Mouse (Mus musculus): ENCODE measurements around the gene Tspan14. TPM values are rescaled to one million over a fixed set of nuclear protein-coding genes. Genes with fewer than 3 reads are reported as not detected.

Gene Tspan14
- total RNA-seq, 1 experiment, result 26.5 TPM

DNA sequence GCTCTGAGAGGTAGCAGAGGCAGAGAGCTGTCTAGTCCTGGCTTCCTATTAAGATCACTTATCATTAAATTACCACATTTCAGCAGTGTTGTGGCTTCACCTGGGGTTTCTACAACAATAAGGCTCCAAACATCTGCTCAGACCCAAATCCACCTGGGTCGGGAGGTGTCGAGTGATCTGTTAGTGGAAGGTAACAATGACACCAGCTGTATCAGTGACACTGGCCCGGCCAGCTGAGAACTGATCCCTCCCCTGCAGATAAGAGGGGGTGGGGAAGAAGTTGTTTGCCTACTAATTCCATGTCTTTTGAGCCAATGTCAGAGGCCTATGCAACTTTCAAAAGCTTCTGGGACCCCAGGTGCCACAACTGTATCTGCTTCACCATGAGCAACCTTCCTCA lies 73.4 kb downstream of the Tspan14 start, which contains the start of gene Sh2d4b:
TSS of gene Sh2d4b (minus strand) at position 71 of the 400 bp plus-strand sequence.
- Histone ChIP-seq H3K27ac (ENCODE audit: insufficient read depth, low read depth, low read length, poor library complexity, severe bottlenecking) (peak within 1 kb of the TSS; percentile 77; the same call in 1 of the 2 replicates), H3K36me3 (ENCODE audit: control insufficient read depth, insufficient read depth, low read length, poor library complexity, severe bottlenecking) (no peaks in the 10 kb centered on the region), H3K4me3 (ENCODE audit: insufficient read depth in 1 of 2, low read depth in 1 of 2, low read length in 2 of 2, poor library complexity in 1 of 2, severe bottlenecking in 1 of 2) (peak within 1 kb of the TSS in 1 of 2 experiments; percentile 23; a peak in 1 of 4 replicates), H3K9me3 (ENCODE audit: control insufficient read depth, insufficient read depth, low read depth, low read length) (no peaks in the 10 kb centered on the region), H3K9ac (ENCODE audit: insufficient read depth, low read depth, low read length, poor library complexity, severe bottlenecking) (peak within 1 kb of the TSS; percentile 59; the same call in 1 of the 2 replicates), H3K4me1 (ENCODE audit: control insufficient read depth in 2 of 2, insufficient read depth in 2 of 2, low read length in 2 of 2, poor library complexity in 1 of 2) (peaks cover 9 to 10% of the 10 kb centered on the region in 2 experiments)
- DNase-seq (ENCODE audit: low read depth, low spot score), result no peak
- in situ Hi-C loops (cut with MboI; ENCODE audit: low sequenced_read_pairs in 2 of 2, unreplicated experiment in 2 of 2), result no loop called here
- TF ChIP-seq HCFC1 (IDR thresholded peaks at IDR 0.05; ENCODE audit: borderline replicate concordance, insufficient read depth, low read length), result no peak
- no peak for TF ChIP-seq ZC3H11A (IDR thresholded peaks at IDR 0.05; ENCODE audit: borderline replicate concordance, low read depth, low read length)
- no peak for TF ChIP-seq ZNF384 (IDR thresholded peaks at IDR 0.05; ENCODE audit: low read depth, low read length)
- TF ChIP-seq CHD2 (IDR thresholded peaks at IDR 0.05; ENCODE audit: low read depth, low read length), result no peak
- no peak for TF ChIP-seq MAFK (IDR thresholded peaks at IDR 0.05; ENCODE audit: insufficient read depth, low read depth, low read length)

DNA sequence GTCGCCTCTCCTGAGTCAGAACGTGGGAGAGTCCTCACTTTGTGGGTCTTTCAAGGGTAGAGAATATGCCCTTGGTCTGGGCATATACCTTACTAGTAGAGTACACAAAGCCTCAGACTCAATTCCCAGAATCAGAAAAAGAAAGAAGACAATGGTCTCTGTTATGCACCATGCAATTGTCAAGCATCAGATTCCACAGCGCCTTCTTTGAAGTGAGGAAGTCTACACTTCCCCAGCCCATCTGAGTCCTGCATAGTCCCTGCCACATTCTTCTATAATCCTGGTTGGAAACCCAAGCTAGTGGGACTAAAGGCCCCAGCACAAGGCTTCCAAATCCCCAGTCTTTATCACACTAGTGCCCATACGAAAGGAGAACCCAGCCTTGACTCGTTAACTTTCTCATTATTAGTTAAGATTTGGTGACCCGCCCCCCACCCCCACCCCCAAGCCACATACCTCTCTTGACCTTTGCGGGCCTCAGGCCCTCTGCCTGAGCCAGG lies 74.2 kb downstream of the Tspan14 start:
- DNase-seq (ENCODE audit: low read depth, low spot score), result peak; percentile 58
- peaks cover 9 to 10% of the 10 kb centered on the region in 2 experiments for H3K4me1 ChIP-seq (ENCODE audit: control insufficient read depth in 2 of 2, insufficient read depth in 2 of 2, low read length in 2 of 2, poor library complexity in 1 of 2)
- no peak overlapping the region for H3K4me3 ChIP-seq (ENCODE audit: insufficient read depth in 1 of 2, low read depth in 1 of 2, low read length in 2 of 2, poor library complexity in 1 of 2, severe bottlenecking in 1 of 2)
- H3K9me3 ChIP-seq (ENCODE audit: control insufficient read depth, insufficient read depth, low read depth, low read length), result no peaks in the 10 kb centered on the region
- no peaks in the 10 kb centered on the region for H3K36me3 ChIP-seq (ENCODE audit: control insufficient read depth, insufficient read depth, low read length, poor library complexity, severe bottlenecking)
- in situ Hi-C loops (cut with MboI; ENCODE audit: low sequenced_read_pairs in 2 of 2, unreplicated experiment in 2 of 2), result no loop called here
- no peak overlapping the region for H3K9ac ChIP-seq (ENCODE audit: insufficient read depth, low read depth, low read length, poor library complexity, severe bottlenecking)
- peak overlapping the region; percentile 77; the same call in 1 of the 2 replicates for H3K27ac ChIP-seq (ENCODE audit: insufficient read depth, low read depth, low read length, poor library complexity, severe bottlenecking)
- TF ChIP-seq CHD2 (IDR thresholded peaks at IDR 0.05; ENCODE audit: low read depth, low read length) (peak; percentile 43; the same call in 1 of the 2 replicates), ZNF384 (IDR thresholded peaks at IDR 0.05; ENCODE audit: low read depth, low read length) (no peak)

- TF ChIP-seq MAFK (IDR thresholded peaks at IDR 0.05; ENCODE audit: insufficient read depth, low read depth, low read length), result no peak
- no peak for TF ChIP-seq CHD2 (IDR thresholded peaks at IDR 0.05; ENCODE audit: low read depth, low read length)
- no peak for TF ChIP-seq ZC3H11A (IDR thresholded peaks at IDR 0.05; ENCODE audit: borderline replicate concordance, low read depth, low read length)
- TF ChIP-seq HCFC1 (IDR thresholded peaks at IDR 0.05; ENCODE audit: borderline replicate concordance, insufficient read depth, low read length), result no peak
- TF ChIP-seq ZNF384 (IDR thresholded peaks at IDR 0.05; ENCODE audit: low read depth, low read length), result no peak
- Histone ChIP-seq H3K4me3 (ENCODE audit: insufficient read depth in 1 of 2, low read depth in 1 of 2, low read length in 2 of 2, poor library complexity in 1 of 2, severe bottlenecking in 1 of 2) (no peak overlapping the region), H3K36me3 (ENCODE audit: control insufficient read depth, insufficient read depth, low read length, poor library complexity, severe bottlenecking) (no peaks in the 10 kb centered on the region), H3K4me1 (ENCODE audit: control insufficient read depth in 2 of 2, insufficient read depth in 2 of 2, low read length in 2 of 2, poor library complexity in 1 of 2) (peaks cover 9 to 10% of the 10 kb centered on the region in 2 experiments), H3K9me3 (ENCODE audit: control insufficient read depth, insufficient read depth, low read depth, low read length) (no peaks in the 10 kb centered on the region), H3K9ac (ENCODE audit: insufficient read depth, low read depth, low read length, poor library complexity, severe bottlenecking) (no peak overlapping the region), H3K27ac (ENCODE audit: insufficient read depth, low read depth, low read length, poor library complexity, severe bottlenecking) (no peak overlapping the region; the same call in 1 of the 2 replicates)
- in situ Hi-C loops (cut with MboI; ENCODE audit: low sequenced_read_pairs in 2 of 2, unreplicated experiment in 2 of 2), result no loop called here
- DNase-seq (ENCODE audit: low read depth, low spot score), result no peak
Observed at GRCm38 (mm10) chr14:40891506-40891905, 75.1 kb downstream of the Tspan14 start.

DNA sequence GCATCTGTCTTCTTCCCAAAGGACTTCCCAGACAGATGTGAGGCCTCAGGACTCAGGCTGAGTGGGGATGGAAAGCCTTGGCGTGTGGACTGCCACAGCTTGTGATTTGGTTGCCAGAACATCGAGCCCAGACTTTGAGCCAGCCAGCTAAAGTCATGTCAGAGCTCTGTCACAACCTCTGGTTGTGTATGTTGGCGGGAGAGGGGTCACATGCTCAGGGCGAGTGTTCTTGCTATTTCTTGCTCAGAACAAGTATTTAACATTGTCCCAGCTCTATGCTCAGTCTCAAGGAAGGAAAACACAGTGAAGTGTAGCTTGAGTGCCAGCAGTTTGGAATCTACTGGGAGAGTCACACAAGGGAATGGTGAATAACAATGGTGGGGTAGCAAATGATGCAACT lies 76.9 kb downstream of the Tspan14 start:
- Histone ChIP-seq H3K4me1 (ENCODE audit: control insufficient read depth in 2 of 2, insufficient read depth in 2 of 2, low read length in 2 of 2, poor library complexity in 1 of 2) (peaks cover 9 to 12% of the 10 kb centered on the region in 2 experiments), H3K4me3 (ENCODE audit: insufficient read depth in 1 of 2, low read depth in 1 of 2, low read length in 2 of 2, poor library complexity in 1 of 2, severe bottlenecking in 1 of 2) (no peak overlapping the region), H3K36me3 (ENCODE audit: control insufficient read depth, insufficient read depth, low read length, poor library complexity, severe bottlenecking) (no peaks in the 10 kb centered on the region), H3K9me3 (ENCODE audit: control insufficient read depth, insufficient read depth, low read depth, low read length) (no peaks in the 10 kb centered on the region), H3K9ac (ENCODE audit: insufficient read depth, low read depth, low read length, poor library complexity, severe bottlenecking) (no peak overlapping the region), H3K27ac (ENCODE audit: insufficient read depth, low read depth, low read length, poor library complexity, severe bottlenecking) (no peak overlapping the region)
- in situ Hi-C loops (cut with MboI; ENCODE audit: low sequenced_read_pairs in 2 of 2, unreplicated experiment in 2 of 2), result no loop called here
- TF ChIP-seq ZNF384 (IDR thresholded peaks at IDR 0.05; ENCODE audit: low read depth, low read length), result no peak
- DNase-seq (ENCODE audit: low read depth, low spot score), result no peak

DNA sequence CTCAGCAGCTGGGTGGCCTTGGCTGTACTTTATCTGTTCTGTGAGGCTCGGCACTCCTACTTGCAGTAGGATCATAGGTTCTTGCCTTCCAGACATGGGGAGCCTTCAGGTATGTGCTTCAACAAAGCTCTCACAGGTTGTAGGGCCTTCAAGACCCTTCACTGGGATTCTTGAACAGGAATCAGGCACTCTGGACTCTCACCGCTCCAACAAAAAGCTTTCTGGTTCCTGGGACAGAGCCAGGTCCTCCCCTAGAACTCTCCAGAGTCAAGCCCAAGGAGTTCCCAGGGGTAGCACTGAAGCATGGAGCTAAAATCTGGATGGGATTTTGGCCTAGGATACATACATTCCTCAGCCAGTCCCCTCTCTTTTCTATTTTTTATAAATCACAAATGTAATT lies 77.4 kb downstream of the Tspan14 start:
- no peak for DNase-seq (ENCODE audit: low read depth, low spot score)
- TF ChIP-seq ZNF384 (IDR thresholded peaks at IDR 0.05; ENCODE audit: low read depth, low read length) (no peak), MAFK (IDR thresholded peaks at IDR 0.05; ENCODE audit: insufficient read depth, low read depth, low read length) (no peak), CHD2 (IDR thresholded peaks at IDR 0.05; ENCODE audit: low read depth, low read length) (no peak), HCFC1 (IDR thresholded peaks at IDR 0.05; ENCODE audit: borderline replicate concordance, insufficient read depth, low read length) (no peak), ZC3H11A (IDR thresholded peaks at IDR 0.05; ENCODE audit: borderline replicate concordance, low read depth, low read length) (no peak)
- Histone ChIP-seq H3K9me3 (ENCODE audit: control insufficient read depth, insufficient read depth, low read depth, low read length) (no peaks in the 10 kb centered on the region), H3K4me3 (ENCODE audit: insufficient read depth in 1 of 2, low read depth in 1 of 2, low read length in 2 of 2, poor library complexity in 1 of 2, severe bottlenecking in 1 of 2) (no peak overlapping the region), H3K36me3 (ENCODE audit: control insufficient read depth, insufficient read depth, low read length, poor library complexity, severe bottlenecking) (no peaks in the 10 kb centered on the region), H3K9ac (ENCODE audit: insufficient read depth, low read depth, low read length, poor library complexity, severe bottlenecking) (no peak overlapping the region), H3K4me1 (ENCODE audit: control insufficient read depth in 2 of 2, insufficient read depth in 2 of 2, low read length in 2 of 2, poor library complexity in 1 of 2) (peaks cover 9 to 12% of the 10 kb centered on the region in 2 experiments), H3K27ac (ENCODE audit: insufficient read depth, low read depth, low read length, poor library complexity, severe bottlenecking) (no peak overlapping the region)
- in situ Hi-C loops (cut with MboI; ENCODE audit: low sequenced_read_pairs in 2 of 2, unreplicated experiment in 2 of 2), result no loop called here

All from ES-E14 (cell line).